Mouse (Mus musculus) lung, embryonic 15.5 days (tissue): ENCODE measurements around the gene Mapk7. TPM values are rescaled to one million over a fixed set of nuclear protein-coding genes. Genes with fewer than 3 reads are reported as not detected.

Experiments
- ATAC-seq: fragments of 200-750 bp; cut with Nextera tagmentation; 2 replicates; pipeline ENCODE4 v1.8.0; 2017; ENCODE audit warnings: moderate number of reproducible peaks, borderline replicate concordance; ENCODE audit not compliant: low FRiP score, low TSS enrichment; ENCODE audit errors: extremely low read depth
- H3K27ac ChIP-seq: fragments of 300-500 bp; sonication (generic); 2 replicates; pipeline ENCODE4 v1.5.1; 2015; ENCODE audit warnings: moderate library complexity, mild to moderate bottlenecking, inconsistent platforms
- H3K27me3 ChIP-seq: fragments of 300-500 bp; sonication (generic); 2 replicates; pipeline ENCODE4 v1.6.1; 2015; ENCODE audit warnings: inconsistent platforms
- H3K36me3 ChIP-seq: fragments of 300-500 bp; sonication (generic); 2 replicates; pipeline ENCODE4 v1.6.1; 2015; ENCODE audit warnings: inconsistent platforms
- H3K4me1 ChIP-seq: fragments of 300-500 bp; sonication (generic); 2 replicates; pipeline ENCODE4 v1.6.1; 2015; ENCODE audit warnings: inconsistent platforms
- H3K4me2 ChIP-seq: fragments of 300-500 bp; sonication (generic); 2 replicates; pipeline ENCODE4 v1.6.1; 2015; ENCODE audit warnings: inconsistent platforms, mild to moderate bottlenecking, moderate library complexity
- H3K4me3 ChIP-seq: fragments of 300-500 bp; sonication (generic); 2 replicates; pipeline ENCODE4 v1.5.1; 2015; ENCODE audit warnings: mild to moderate bottlenecking, inconsistent platforms
- H3K9ac ChIP-seq: fragments of 300-500 bp; sonication (generic); 2 replicates; pipeline ENCODE4 v1.6.1; 2015; ENCODE audit warnings: inconsistent platforms
- H3K9me3 ChIP-seq: fragments of 300-500 bp; sonication (generic); 2 replicates; pipeline ENCODE4 v1.6.1; 2016; ENCODE audit warnings: inconsistent platforms
- WGBS: fragments of 180-500 bp; shearing (Covaris S2); methylation state at CpG from one replicate; pipeline ENCODE4 v1.1.7; 2015; 5-methylcytosine and 5-hydroxymethylcytosine counted together
- polyA plus RNA-seq: library from polyadenylated mRNA; unstranded; fragments of >200 nt; fragmentation: Nextera tagmentation; extraction: Ambion mirVana; gene quantifications from 2 replicates; pipeline ENCODE4 v1.2.1, GENCODE M21; 2015

The Mapk7 gene
- polyA plus RNA-seq, 1 experiment from 2014 or later, result 66.0 TPM

DNA sequence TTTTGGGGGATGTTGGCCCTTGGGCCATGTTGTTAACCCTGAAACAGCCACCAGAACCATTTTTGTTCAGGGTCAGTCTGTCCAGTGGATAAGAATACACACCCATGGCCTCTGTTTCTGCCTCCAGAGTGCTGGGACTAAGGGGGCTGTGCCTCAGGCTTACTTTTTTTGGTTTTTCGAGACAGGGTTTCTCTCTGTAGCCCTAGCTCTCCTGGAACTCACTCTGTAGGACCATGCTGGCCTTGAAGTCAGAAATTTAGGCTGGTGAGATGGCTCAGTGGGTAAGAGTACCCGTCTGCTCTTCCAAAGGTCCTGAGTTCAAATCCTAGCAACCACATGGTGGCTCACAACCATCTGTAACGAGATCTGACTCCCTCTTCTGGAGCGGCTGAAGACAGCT is 15.4 kb downstream of the Mapk7 start:
- no peak for ATAC-seq
- H3K27ac ChIP-seq, result no peak overlapping the region
- no peaks in the 10 kb centered on the region for H3K36me3 ChIP-seq
- no peak overlapping the region for H3K9ac ChIP-seq
- WGBS, result 86% methylated on average over 4 of the region's 4 CpGs
- no peaks in the 10 kb centered on the region for H3K27me3 ChIP-seq
- H3K9me3 ChIP-seq, result no peaks in the 10 kb centered on the region
- no peak overlapping the region for H3K4me3 ChIP-seq
- peaks cover 20% of the 10 kb centered on the region for H3K4me1 ChIP-seq
- no peak overlapping the region for H3K4me2 ChIP-seq

DNA sequence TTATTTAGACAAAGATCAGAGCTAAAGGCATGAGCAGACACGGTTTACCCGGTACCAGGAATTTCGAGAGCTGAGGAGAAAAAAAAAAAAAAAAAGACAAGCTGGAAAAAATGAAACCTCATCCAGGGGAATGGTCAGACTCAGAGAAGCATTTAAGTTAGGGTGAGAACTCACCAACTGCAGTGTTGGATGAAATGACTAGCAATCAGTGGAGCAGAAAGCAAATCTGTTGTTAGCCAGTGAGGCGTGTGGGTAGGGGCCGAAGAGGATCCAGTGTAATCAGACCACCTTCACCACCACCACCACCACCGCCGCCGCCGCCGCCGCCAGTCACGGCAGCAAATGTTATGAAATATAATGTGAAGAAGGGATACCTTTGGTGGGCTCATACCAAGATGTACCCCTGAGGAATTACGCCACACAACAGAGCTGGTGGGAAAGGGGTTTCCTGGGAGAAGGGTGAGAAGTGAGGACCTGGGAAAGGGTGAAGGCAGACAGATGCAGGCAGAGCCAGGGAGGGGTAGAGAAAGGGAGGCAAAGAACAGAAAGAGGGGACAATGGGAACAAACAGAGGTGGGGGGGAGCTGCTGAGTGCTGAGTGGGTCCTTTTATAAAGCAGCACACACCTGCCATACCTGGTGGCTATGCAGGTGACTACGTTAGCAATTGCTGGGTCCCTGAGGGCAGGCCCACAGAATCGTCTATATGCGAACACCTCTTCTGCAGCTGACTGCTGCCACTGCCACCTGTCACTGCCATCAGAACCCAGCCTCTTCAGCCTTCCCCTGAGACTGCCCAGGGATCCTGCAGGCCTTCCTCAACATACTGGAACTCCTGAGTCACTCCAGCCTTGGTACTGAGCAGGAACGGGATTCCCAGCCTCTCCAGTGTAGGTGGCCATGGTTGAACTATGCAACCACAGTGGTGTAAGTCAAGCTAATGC is 16.4 kb downstream of the Mapk7 start:
- ATAC-seq, result no peak
- whole genome bisulfite sequencing, result 48% methylated on average over 17 of the region's 17 CpGs
- Histone ChIP-seq H3K36me3 (no peaks in the 10 kb centered on the region), H3K4me2 (peak overlapping the region; percentile 49), H3K27ac (no peak overlapping the region), H3K4me1 (peaks cover 17% of the 10 kb centered on the region), H3K9me3 (no peaks in the 10 kb centered on the region), H3K27me3 (no peaks in the 10 kb centered on the region), H3K4me3 (peak overlapping the region; percentile 20), H3K9ac (no peak overlapping the region)

GRCm38 (mm10) chr11:61476786-61477382 is 17.3 kb downstream of the Mapk7 start:
- no peaks in the 10 kb centered on the region for H3K9me3 ChIP-seq
- H3K9ac ChIP-seq, result no peak overlapping the region
- peak overlapping the region; percentile 49 for H3K4me2 ChIP-seq
- no peaks in the 10 kb centered on the region for H3K27me3 ChIP-seq
- H3K4me3 ChIP-seq, result peak overlapping the region; percentile 20
- H3K27ac ChIP-seq, result no peak overlapping the region
- peak; percentile 57; the same call in 1 of the 2 replicates for ATAC-seq
- 39% methylated on average over 12 of the region's 12 CpGs for WGBS
- peaks cover 16% of the 10 kb centered on the region for H3K4me1 ChIP-seq
- H3K36me3 ChIP-seq, result no peaks in the 10 kb centered on the region

GRCm38 (mm10) chr11:61473630-61474029 is 20.6 kb downstream of the Mapk7 start:
- ATAC-seq, result no peak
- H3K4me1 ChIP-seq, result peaks cover 18% of the 10 kb centered on the region; the same call in 1 of the 2 replicates
- H3K36me3 ChIP-seq, result no peaks in the 10 kb centered on the region
- no peak overlapping the region for H3K4me2 ChIP-seq
- H3K9me3 ChIP-seq, result no peaks in the 10 kb centered on the region
- H3K4me3 ChIP-seq, result no peak overlapping the region
- H3K9ac ChIP-seq, result no peak overlapping the region
- H3K27me3 ChIP-seq, result no peaks in the 10 kb centered on the region
- WGBS, result 59% methylated on average over 4 of the region's 4 CpGs
- no peak overlapping the region for H3K27ac ChIP-seq

DNA sequence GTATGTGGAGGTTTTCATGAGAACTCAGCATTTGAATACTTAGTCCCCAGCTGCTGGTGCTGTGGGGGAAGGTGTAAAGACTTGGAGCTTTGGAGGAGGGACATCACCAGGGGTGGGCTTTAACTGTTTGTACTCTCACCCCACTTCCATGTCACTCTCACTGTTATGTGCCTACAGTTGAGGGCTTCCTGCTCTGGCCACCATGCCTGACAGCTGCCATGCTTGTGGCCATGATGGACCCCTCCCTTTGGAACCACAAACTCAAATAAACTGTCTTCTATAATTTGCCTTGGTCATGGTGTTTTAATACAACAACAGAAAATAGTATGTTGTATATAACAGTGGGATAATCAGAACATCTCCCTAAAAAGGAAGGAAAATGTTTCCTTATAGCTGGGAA is 23.3 kb downstream of the Mapk7 start:
- ATAC-seq, result no peak
- H3K27ac ChIP-seq, result no peak overlapping the region
- H3K4me1 ChIP-seq, result peaks cover 19% of the 10 kb centered on the region
- no peaks in the 10 kb centered on the region for H3K36me3 ChIP-seq
- no peaks in the 10 kb centered on the region for H3K27me3 ChIP-seq
- no peak overlapping the region for H3K4me2 ChIP-seq
- no peak overlapping the region for H3K4me3 ChIP-seq
- H3K9ac ChIP-seq, result no peak overlapping the region
- no peaks in the 10 kb centered on the region for H3K9me3 ChIP-seq

DNA sequence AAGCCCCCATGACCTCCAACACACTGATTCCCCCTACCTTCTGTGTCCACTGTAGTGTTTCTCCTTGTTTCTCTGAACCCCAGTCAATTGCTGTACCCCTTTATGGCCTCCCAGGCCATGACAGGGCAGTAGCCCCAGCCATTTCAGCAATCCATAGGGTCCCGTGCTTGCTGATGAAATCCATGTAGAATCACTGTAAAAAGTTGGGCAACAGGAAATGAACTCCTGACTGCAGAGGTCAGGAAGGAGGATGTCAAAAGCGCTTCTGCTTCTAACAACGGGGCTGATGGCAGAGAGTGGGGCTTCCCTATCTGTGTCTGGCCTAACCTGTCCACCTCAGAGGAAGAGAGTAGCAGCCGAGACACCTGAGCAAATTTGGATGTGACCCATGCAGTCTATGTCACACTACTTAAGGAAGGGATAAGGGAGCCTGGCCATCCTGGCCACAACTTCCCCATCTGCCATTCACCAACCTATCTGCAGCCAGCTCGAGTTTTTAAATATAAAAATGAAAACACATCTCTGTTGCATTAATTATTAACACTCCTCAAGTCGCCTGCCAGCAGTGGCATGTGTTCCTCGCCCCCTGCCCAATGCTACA is 24.8 kb downstream of the Mapk7 start:
- Histone ChIP-seq H3K4me3 (no peak overlapping the region), H3K27ac (0 out of 2 replicates have a peak overlapping the region, but pooled peaks have one; percentile 5), H3K4me1 (peaks cover 31% of the 10 kb centered on the region), H3K27me3 (no peaks in the 10 kb centered on the region), H3K4me2 (no peak overlapping the region), H3K36me3 (no peaks in the 10 kb centered on the region), H3K9me3 (no peaks in the 10 kb centered on the region), H3K9ac (no peak overlapping the region)
- WGBS, result 47% methylated on average over 7 of the region's 7 CpGs
- no peak for ATAC-seq

DNA sequence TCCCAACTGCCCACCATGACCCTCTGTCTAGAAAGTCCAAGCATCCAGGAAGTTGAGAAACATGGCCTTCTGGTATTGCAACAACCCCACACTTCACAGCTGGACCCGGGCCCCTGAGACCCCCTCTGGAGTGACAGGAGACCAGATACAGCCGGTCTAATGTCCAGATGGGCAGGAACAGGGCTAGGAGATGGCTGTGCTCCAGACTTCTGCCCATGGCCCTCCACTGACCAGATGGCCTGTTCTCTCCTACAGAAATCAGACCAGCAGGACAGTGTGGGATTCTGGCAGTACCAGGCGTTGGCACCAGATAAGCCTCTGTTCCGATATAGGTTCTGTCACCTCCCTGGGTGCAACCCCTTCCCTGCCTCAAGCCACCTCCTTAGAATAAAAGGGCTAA is 25.7 kb downstream of the Mapk7 start:
- Histone ChIP-seq H3K4me1 (peaks cover 39% of the 10 kb centered on the region), H3K27ac (peak overlapping the region; percentile 5), H3K4me2 (no peak overlapping the region), H3K27me3 (no peaks in the 10 kb centered on the region), H3K4me3 (no peak overlapping the region), H3K9me3 (no peaks in the 10 kb centered on the region), H3K9ac (no peak overlapping the region), H3K36me3 (no peaks in the 10 kb centered on the region)
- peak; percentile 72 for ATAC-seq
- 58% methylated on average over 4 of the region's 4 CpGs for whole genome bisulfite sequencing

DNA sequence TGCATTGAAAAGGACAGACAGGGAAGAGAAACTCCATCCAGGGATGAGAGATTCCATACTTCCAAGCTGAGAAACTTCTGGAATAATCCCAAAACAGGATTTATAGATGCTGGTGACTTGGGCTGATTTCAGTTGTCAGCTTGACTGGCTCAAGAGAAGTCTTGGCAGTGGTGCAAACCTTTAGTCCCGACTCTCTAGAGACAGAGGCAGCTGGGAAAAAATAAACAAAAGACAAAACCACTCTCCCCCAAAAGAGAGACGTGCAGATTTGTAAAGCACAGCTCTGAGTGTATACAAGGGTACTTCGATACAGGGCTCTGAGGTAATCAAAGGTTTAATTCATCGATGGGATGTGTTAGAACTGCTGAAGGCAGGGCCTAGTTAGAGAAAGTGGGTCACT is 28.8 kb downstream of the Mapk7 start:
- WGBS, result 17% methylated on average over 4 of the region's 4 CpGs
- Histone ChIP-seq H3K27ac (peak overlapping the region; percentile 92), H3K4me2 (no peak overlapping the region), H3K9ac (no peak overlapping the region), H3K4me3 (no peak overlapping the region), H3K4me1 (peaks cover 44% of the 10 kb centered on the region), H3K36me3 (no peaks in the 10 kb centered on the region), H3K9me3 (no peaks in the 10 kb centered on the region), H3K27me3 (no peaks in the 10 kb centered on the region)
- ATAC-seq, result peak; percentile 48; the same call in 1 of the 2 replicates

GRCm38 (mm10) chr11:61464071-61464470 is 30.1 kb downstream of the Mapk7 start:
- 27% methylated on average over 2 of the region's 2 CpGs for WGBS
- no peaks in the 10 kb centered on the region for H3K27me3 ChIP-seq
- no peak overlapping the region for H3K4me2 ChIP-seq
- peak; percentile 19; the same call in 1 of the 2 replicates for ATAC-seq
- H3K9me3 ChIP-seq, result no peaks in the 10 kb centered on the region
- no peaks in the 10 kb centered on the region for H3K36me3 ChIP-seq
- peaks cover 34% of the 10 kb centered on the region for H3K4me1 ChIP-seq
- peak overlapping the region; percentile 92 for H3K27ac ChIP-seq
- no peak overlapping the region for H3K4me3 ChIP-seq
- no peak overlapping the region for H3K9ac ChIP-seq

GRCm38 (mm10) chr11:61449499-61450292 is 44.5 kb downstream of the Mapk7 start:
- 76% methylated on average over 24 of the region's 24 CpGs for whole genome bisulfite sequencing
- Histone ChIP-seq H3K4me3 (no peak overlapping the region), H3K9ac (no peak overlapping the region), H3K27me3 (0 out of 2 replicates have a peak, but pooled peaks cover 3% of the 10 kb centered on the region), H3K4me1 (peaks cover 38% of the 10 kb centered on the region), H3K9me3 (no peaks in the 10 kb centered on the region), H3K27ac (peak overlapping the region; percentile 38; the same call in 1 of the 2 replicates), H3K36me3 (no peaks in the 10 kb centered on the region), H3K4me2 (no peak overlapping the region)
- ATAC-seq, result no peak

- H3K4me1 ChIP-seq, result peaks cover 34% of the 10 kb centered on the region
- no peaks in the 10 kb centered on the region for H3K9me3 ChIP-seq
- 0 out of 2 replicates have a peak, but pooled peaks cover 2% of the 10 kb centered on the region for H3K27me3 ChIP-seq
- H3K4me3 ChIP-seq, result no peak overlapping the region
- 59% methylated on average over 9 of the region's 9 CpGs for WGBS
- H3K36me3 ChIP-seq, result no peaks in the 10 kb centered on the region
- peak; percentile 25; the same call in 1 of the 2 replicates for ATAC-seq
- peak overlapping the region; percentile 38 for H3K27ac ChIP-seq
- H3K4me2 ChIP-seq, result no peak overlapping the region
- no peak overlapping the region for H3K9ac ChIP-seq
Observed at GRCm38 (mm10) chr11:61448599-61449225, 45.5 kb downstream of the Mapk7 start.
